Mouse (Mus musculus) limb, embryonic 12.5 days (tissue): ENCODE results near the gene Strada. TPM values are rescaled to one million over a fixed set of nuclear protein-coding genes. Genes with fewer than 3 reads are reported as not detected.

Experiments used
- ATAC-seq: fragments of 200-750 bp; cut with Nextera tagmentation; 2 replicates; pipeline ENCODE4 v1.8.0; 2017; ENCODE audit warnings: low read depth, moderate TSS enrichment; ENCODE audit not compliant: insufficient number of reproducible peaks, insufficient read depth, low FRiP score, low TSS enrichment
- H3K27ac ChIP-seq: fragments of 300-500 bp; sonication (generic); 2 replicates; pipeline ENCODE4 v1.5.1; 2016; ENCODE audit warnings: mild to moderate bottlenecking, moderate library complexity
- H3K27me3 ChIP-seq: fragments of 300-500 bp; sonication (generic); 2 replicates; pipeline ENCODE4 v1.6.1; 2016; ENCODE audit warnings: mild to moderate bottlenecking, moderate library complexity
- H3K36me3 ChIP-seq: fragments of 300-500 bp; sonication (generic); 2 replicates; pipeline ENCODE4 v1.6.1; 2016; ENCODE audit warnings: mild to moderate bottlenecking, moderate library complexity
- H3K4me1 ChIP-seq: fragments of 300-500 bp; sonication (generic); replicated peaks from 2 replicates; pipeline ENCODE4 v1.6.1; 2016
- H3K4me2 ChIP-seq: fragments of 300-500 bp; sonication (generic); 2 replicates; pipeline ENCODE4 v1.6.1; 2016; ENCODE audit warnings: mild to moderate bottlenecking, moderate library complexity
- H3K4me3 ChIP-seq: fragments of 300-500 bp; sonication (generic); replicated peaks from 2 replicates; pipeline ENCODE4 v1.5.1; 2016; ENCODE audit warnings: mild to moderate bottlenecking
- H3K9ac ChIP-seq: fragments of 300-500 bp; sonication (generic); replicated peaks from 2 replicates; pipeline ENCODE4 v1.6.1; 2016; ENCODE audit warnings: mild to moderate bottlenecking, moderate library complexity
- H3K9me3 ChIP-seq: fragments of 300-500 bp; sonication (generic); 2 replicates; pipeline ENCODE4 v1.6.1; 2016; ENCODE audit warnings: mild to moderate bottlenecking, moderate library complexity
- WGBS: fragments of 180-500 bp; shearing (Covaris S2); methylation state at CpG from one replicate; pipeline ENCODE4 v1.1.7; 2016; 5-methylcytosine and 5-hydroxymethylcytosine counted together
- polyA plus RNA-seq: library from polyadenylated mRNA; unstranded; fragments of >200 nt; fragmentation: Nextera tagmentation; extraction: Ambion mirVana; gene quantifications from 2 replicates; pipeline ENCODE4 v1.2.1, GENCODE M21; 2016

Gene Strada
- polyA plus RNA-seq, 1 experiment from 2014 or later, result 31.1 TPM

DNA sequence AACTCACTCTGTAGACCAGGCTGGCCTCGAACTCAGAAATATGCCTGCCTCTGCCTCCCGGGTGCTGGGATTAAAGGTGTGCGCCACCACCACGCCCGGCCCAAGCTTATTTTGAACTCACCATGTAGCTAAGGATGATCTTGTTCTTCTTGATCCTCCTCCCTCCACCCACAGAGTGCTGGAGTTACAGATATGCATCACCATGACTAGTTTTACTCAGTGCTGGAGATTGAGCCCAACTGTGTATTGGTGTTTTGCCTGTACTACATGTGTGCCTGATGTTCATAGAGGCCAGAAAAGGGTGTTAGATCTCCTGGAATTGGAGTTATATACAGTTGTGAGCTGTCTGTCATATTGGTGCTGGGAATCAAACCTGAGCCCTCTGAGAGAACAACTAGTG lies 79.7 kb downstream of the Strada start:
- Histone ChIP-seq H3K4me1 (no peaks in the 10 kb centered on the region), H3K4me2 (no peak overlapping the region), H3K27me3 (no peaks in the 10 kb centered on the region), H3K36me3 (peaks cover 79% of the 10 kb centered on the region), H3K27ac (no peak overlapping the region), H3K9me3 (no peaks in the 10 kb centered on the region), H3K9ac (no peak overlapping the region), H3K4me3 (no peak overlapping the region)
- no peak for ATAC-seq
- 93% methylated on average over 5 of the region's 5 CpGs for WGBS

Other genes starting within 250 kb of the Strada start
- 9.6 and 9.7 TPM in 2 replicates for gene Cyb561, start 248.8 kb downstream of the Strada start, polyA plus RNA-seq
- 0.21 and 0.51 TPM in 2 replicates for gene Ace, start 234.2 kb downstream of the Strada start, polyA plus RNA-seq
- not detected in 2 replicates for gene Ace3, start 207.5 kb downstream of the Strada start, polyA plus RNA-seq
- 0.24 and 0.36 TPM in 2 replicates for gene Kcnh6, start 194.0 kb downstream of the Strada start, polyA plus RNA-seq
- 85.4 and 91.5 TPM in 2 replicates for gene Dcaf7, start 165.3 kb downstream of the Strada start, polyA plus RNA-seq
- 9.0 and 10.9 TPM in 2 replicates for gene Taco1, start 136.1 kb downstream of the Strada start, polyA plus RNA-seq
- gene Map3k3, start 117.6 kb downstream of the Strada start, polyA plus RNA-seq, result 27.3 and 35.1 TPM in 2 replicates
- not detected in 2 replicates for gene Gm10840, start 41.3 kb downstream of the Strada start, polyA plus RNA-seq
- gene Limd2, start 41.3 kb downstream of the Strada start, polyA plus RNA-seq, result 508 and 509 TPM in 2 replicates
- 73.9 and 78.5 TPM in 2 replicates for gene Ccdc47, start 14.2 kb upstream of the Strada start, polyA plus RNA-seq
- 107 and 111 TPM in 2 replicates for gene Ddx42, start 14.8 kb upstream of the Strada start, polyA plus RNA-seq
- 61.2 and 71.6 TPM in 2 replicates for gene Ftsj3, start 53.9 kb upstream of the Strada start, polyA plus RNA-seq
- gene Psmc5, start 54.0 kb upstream of the Strada start, polyA plus RNA-seq, result 352 and 355 TPM in 2 replicates
- gene Smarcd2, start 70.8 kb upstream of the Strada start, polyA plus RNA-seq, result 102 and 104 TPM in 2 replicates
- gene Tcam1, start 74.5 kb upstream of the Strada start, polyA plus RNA-seq, result 0.30 and 0.37 TPM in 2 replicates
- gene Gh, start 99.7 kb upstream of the Strada start, polyA plus RNA-seq, result not detected in 2 replicates
- gene Cd79b, start 112.6 kb upstream of the Strada start, polyA plus RNA-seq, result 1.3 and 1.8 TPM in 2 replicates
- gene Scn4a, start 151.1 kb upstream of the Strada start, polyA plus RNA-seq, result 0.25 and 0.51 TPM in 2 replicates
- not detected in 2 replicates for gene Prr29, start 163.3 kb upstream of the Strada start, polyA plus RNA-seq
- gene Icam2, start 185.9 kb upstream of the Strada start, polyA plus RNA-seq, result 17.8 and 27.9 TPM in 2 replicates